Mouse (Mus musculus) c-Kit-positive CD71-positive TER-119-positive erythroid progenitor cells, embryonic 14.5 days (primary cell): ENCODE results near the gene Cstf3.

Experiments
- DNase-seq: peaks from one replicate; pipeline ENCODE4 v3.0.0-alpha.2; 2013; ENCODE audit warnings: low spot score

Cstf3 gene

GRCm38 (mm10) chr2:104711585-104712485 lies 121.5 kb downstream of the Cstf3 start, which contains the start of gene Tcp11l1:
Tcp11l1 (minus strand) TSS chr2:104712169.
- DNase-seq: no peak

- peak; percentile 35 for DNase-seq
Measured at GRCm38 (mm10) chr2:104712486-104712809, 122.1 kb downstream of the Cstf3 start.

- no peak for DNase-seq
Measured at GRCm38 (mm10) chr2:104714254-104714691, 124.0 kb downstream of the Cstf3 start.
